Mouse (Mus musculus): ENCODE results near the gene Smoc2.

DNA sequence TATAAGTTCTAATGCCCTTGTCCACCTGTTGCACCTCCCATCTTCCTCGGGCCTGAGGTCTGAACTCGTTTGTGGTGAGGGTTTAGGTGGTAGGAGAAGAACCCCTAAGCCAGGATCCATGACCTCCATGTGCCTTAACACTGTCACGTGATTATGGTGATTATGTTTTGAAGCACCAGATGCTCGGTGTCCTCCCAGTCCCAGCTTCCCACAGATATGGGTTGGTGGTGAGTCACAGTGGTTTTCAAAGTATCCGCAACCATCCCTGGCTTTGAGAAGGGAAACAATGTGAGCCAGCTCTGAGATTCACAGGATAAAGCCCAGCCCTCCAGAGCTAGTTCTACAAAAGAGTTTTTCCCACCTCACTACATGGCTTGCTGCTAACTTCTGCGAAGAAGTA is 33.1 kb downstream of the Smoc2 start:
- TF ChIP-seq POLR2A (IDR thresholded peaks at IDR 0.05; ENCODE audit: low read depth, low read length) = no peak
- no peak for TF ChIP-seq CTCF (conservative IDR thresholded peaks at IDR 0.05; ENCODE audit: insufficient read depth, insufficient read length, low read depth, low read length)
